Mouse (Mus musculus) C2C12 (cell line): ENCODE measurements around the gene Nup88.

Source experiments
- CEBPB ChIP-seq: IDR thresholded peaks from one replicate; pipeline ENCODE4 v1.6.1; 2011; ENCODE audit warnings: low read depth, mild to moderate bottlenecking, control low read depth, moderate library complexity
- CTCF ChIP-seq: IDR thresholded peaks from one replicate; pipeline ENCODE4 v1.5.1; 2011; ENCODE audit not compliant: control insufficient read depth, insufficient read depth, insufficient read length
- USF1 ChIP-seq: IDR thresholded peaks from one replicate; pipeline ENCODE4 v1.6.1; 2011; ENCODE audit warnings: low read depth, mild to moderate bottlenecking, control low read depth, moderate library complexity

GRCm38 (mm10) chr11:70980232-70980631, 10.5 kb upstream of the Nup88 start:
- TF ChIP-seq CTCF: no peak
- TF ChIP-seq CEBPB: no peak
- TF ChIP-seq USF1: no peak
